Mouse (Mus musculus): ENCODE measurements around the gene 0610030E20Rik. TPM values are rescaled to one million over a fixed set of nuclear protein-coding genes. Genes with fewer than 3 reads are reported as not detected.

0610030E20Rik gene
- polyA plus RNA-seq, 1 experiment from 2014 or later: 25.9 TPM

- H3K27me3 ChIP-seq (ENCODE audit: control insufficient read depth, insufficient read depth, low read length): no peaks in the 10 kb centered on the region
- no peak overlapping the region for H3K27ac ChIP-seq (ENCODE audit: low read length)
- 83% methylated on average over 6 of the region's 6 CpGs for WGBS
- no peak overlapping the region for H3K9ac ChIP-seq (ENCODE audit: low read length)
- H3K36me3 ChIP-seq (ENCODE audit: control insufficient read depth, insufficient read depth, low read length): peaks cover 9% of the 10 kb centered on the region; the same call in 1 of the 2 replicates
- ATAC-seq (ENCODE audit: insufficient read depth, low FRiP score): no peak
- H3K4me3 ChIP-seq (replicated peaks; ENCODE audit: low read length): no peak overlapping the region
- peaks cover 8% of the 10 kb centered on the region for H3K4me1 ChIP-seq (ENCODE audit: control insufficient read depth, insufficient read depth, low read length)
- no peaks in the 10 kb centered on the region for H3K9me3 ChIP-seq (replicated peaks; ENCODE audit: control insufficient read depth, low read length)
- no peak overlapping the region for H3K4me2 ChIP-seq (ENCODE audit: low read depth, low read length)
These were observed 36.2 kb downstream of the 0610030E20Rik start for GRCm38 (mm10) chr6:72383142-72383820.

GRCm38 (mm10) chr6:72383952-72384351 is 36.8 kb downstream of the 0610030E20Rik start:
- Histone ChIP-seq H3K36me3 (ENCODE audit: control insufficient read depth, insufficient read depth, low read length) (peaks cover 9% of the 10 kb centered on the region; the same call in 1 of the 2 replicates), H3K9me3 (replicated peaks; ENCODE audit: control insufficient read depth, low read length) (no peaks in the 10 kb centered on the region), H3K27me3 (ENCODE audit: control insufficient read depth, insufficient read depth, low read length) (no peaks in the 10 kb centered on the region), H3K4me2 (ENCODE audit: low read depth, low read length) (no peak overlapping the region), H3K9ac (ENCODE audit: low read length) (no peak overlapping the region), H3K4me1 (ENCODE audit: control insufficient read depth, insufficient read depth, low read length) (peaks cover 14% of the 10 kb centered on the region), H3K27ac (ENCODE audit: low read length) (no peak overlapping the region), H3K4me3 (replicated peaks; ENCODE audit: low read length) (no peak overlapping the region)
- WGBS: 88% methylated on average over 7 of the region's 7 CpGs
- ATAC-seq (ENCODE audit: insufficient read depth, low FRiP score): no peak

GRCm38 (mm10) chr6:72385258-72385657 is 38.1 kb downstream of the 0610030E20Rik start:
- no peak for ATAC-seq (ENCODE audit: insufficient read depth, low FRiP score)
- no peaks in the 10 kb centered on the region for H3K9me3 ChIP-seq (replicated peaks; ENCODE audit: control insufficient read depth, low read length)
- WGBS: 71% methylated on average over 4 of the region's 4 CpGs
- H3K4me1 ChIP-seq (ENCODE audit: control insufficient read depth, insufficient read depth, low read length): peaks cover 24% of the 10 kb centered on the region
- H3K27ac ChIP-seq (ENCODE audit: low read length): no peak overlapping the region
- H3K36me3 ChIP-seq (ENCODE audit: control insufficient read depth, insufficient read depth, low read length): peaks cover 9% of the 10 kb centered on the region; the same call in 1 of the 2 replicates
- H3K27me3 ChIP-seq (ENCODE audit: control insufficient read depth, insufficient read depth, low read length): no peaks in the 10 kb centered on the region
- no peak overlapping the region for H3K4me3 ChIP-seq (replicated peaks; ENCODE audit: low read length)
- no peak overlapping the region for H3K4me2 ChIP-seq (ENCODE audit: low read depth, low read length)
- no peak overlapping the region for H3K9ac ChIP-seq (ENCODE audit: low read length)

GRCm38 (mm10) chr6:72386561-72386960 is 39.4 kb downstream of the 0610030E20Rik start:
- no peak for ATAC-seq (ENCODE audit: insufficient read depth, low FRiP score)
- Histone ChIP-seq H3K4me3 (replicated peaks; ENCODE audit: low read length) (no peak overlapping the region), H3K9me3 (replicated peaks; ENCODE audit: control insufficient read depth, low read length) (no peaks in the 10 kb centered on the region), H3K36me3 (ENCODE audit: control insufficient read depth, insufficient read depth, low read length) (peaks cover 9% of the 10 kb centered on the region; the same call in 1 of the 2 replicates), H3K4me1 (ENCODE audit: control insufficient read depth, insufficient read depth, low read length) (peaks cover 35% of the 10 kb centered on the region), H3K27ac (ENCODE audit: low read length) (no peak overlapping the region), H3K27me3 (ENCODE audit: control insufficient read depth, insufficient read depth, low read length) (no peaks in the 10 kb centered on the region), H3K9ac (ENCODE audit: low read length) (no peak overlapping the region), H3K4me2 (ENCODE audit: low read depth, low read length) (no peak overlapping the region)
- 89% methylated on average over 2 of the region's 2 CpGs for WGBS

GRCm38 (mm10) chr6:72387816-72388215 is 40.7 kb downstream of the 0610030E20Rik start:
- Histone ChIP-seq H3K27me3 (ENCODE audit: control insufficient read depth, insufficient read depth, low read length) (no peaks in the 10 kb centered on the region), H3K4me2 (ENCODE audit: low read depth, low read length) (no peak overlapping the region), H3K4me1 (ENCODE audit: control insufficient read depth, insufficient read depth, low read length) (peaks cover 35% of the 10 kb centered on the region), H3K27ac (ENCODE audit: low read length) (no peak overlapping the region), H3K9me3 (replicated peaks; ENCODE audit: control insufficient read depth, low read length) (no peaks in the 10 kb centered on the region), H3K9ac (ENCODE audit: low read length) (no peak overlapping the region; the same call in 1 of the 2 replicates), H3K4me3 (replicated peaks; ENCODE audit: low read length) (no peak overlapping the region), H3K36me3 (ENCODE audit: control insufficient read depth, insufficient read depth, low read length) (peaks cover 9% of the 10 kb centered on the region; the same call in 1 of the 2 replicates)
- 82% methylated on average over 3 of the region's 3 CpGs for WGBS
- no peak for ATAC-seq (ENCODE audit: insufficient read depth, low FRiP score)

- H3K4me1 ChIP-seq (ENCODE audit: control insufficient read depth, insufficient read depth, low read length): peaks cover 35% of the 10 kb centered on the region
- H3K27ac ChIP-seq (ENCODE audit: low read length): no peak overlapping the region
- no peaks in the 10 kb centered on the region for H3K27me3 ChIP-seq (ENCODE audit: control insufficient read depth, insufficient read depth, low read length)
- peaks cover 9% of the 10 kb centered on the region; the same call in 1 of the 2 replicates for H3K36me3 ChIP-seq (ENCODE audit: control insufficient read depth, insufficient read depth, low read length)
- ATAC-seq (ENCODE audit: insufficient read depth, low FRiP score): no peak
- 62% methylated on average over 10 of the region's 10 CpGs for WGBS
- peak overlapping the region; percentile 93 for H3K9ac ChIP-seq (ENCODE audit: low read length)
- no peaks in the 10 kb centered on the region for H3K9me3 ChIP-seq (replicated peaks; ENCODE audit: control insufficient read depth, low read length)
- H3K4me2 ChIP-seq (ENCODE audit: low read depth, low read length): peak overlapping the region; percentile 85
- H3K4me3 ChIP-seq (replicated peaks; ENCODE audit: low read length): peak overlapping the region; percentile 6
These were observed 41.1 kb downstream of the 0610030E20Rik start for GRCm38 (mm10) chr6:72388266-72388665.

GRCm38 (mm10) chr6:72388791-72389329 is 41.7 kb downstream of the 0610030E20Rik start:
- Histone ChIP-seq H3K4me3 (replicated peaks; ENCODE audit: low read length) (peak overlapping the region; percentile 71), H3K9me3 (replicated peaks; ENCODE audit: control insufficient read depth, low read length) (no peaks in the 10 kb centered on the region), H3K27me3 (ENCODE audit: control insufficient read depth, insufficient read depth, low read length) (no peaks in the 10 kb centered on the region), H3K27ac (ENCODE audit: low read length) (peak overlapping the region; percentile 99), H3K36me3 (ENCODE audit: control insufficient read depth, insufficient read depth, low read length) (peaks cover 9% of the 10 kb centered on the region; the same call in 1 of the 2 replicates), H3K4me2 (ENCODE audit: low read depth, low read length) (peak overlapping the region; percentile 85), H3K9ac (ENCODE audit: low read length) (peak overlapping the region; percentile 93), H3K4me1 (ENCODE audit: control insufficient read depth, insufficient read depth, low read length) (peaks cover 35% of the 10 kb centered on the region)
- no peak for ATAC-seq (ENCODE audit: insufficient read depth, low FRiP score)
- WGBS: 72% methylated on average over 6 of the region's 6 CpGs

- Histone ChIP-seq H3K4me2 (ENCODE audit: low read depth, low read length) (peak overlapping the region; percentile 85), H3K4me1 (ENCODE audit: control insufficient read depth, insufficient read depth, low read length) (peaks cover 35% of the 10 kb centered on the region), H3K9me3 (replicated peaks; ENCODE audit: control insufficient read depth, low read length) (no peaks in the 10 kb centered on the region), H3K27ac (ENCODE audit: low read length) (peak overlapping the region; percentile 99), H3K9ac (ENCODE audit: low read length) (peak overlapping the region; percentile 93), H3K36me3 (ENCODE audit: control insufficient read depth, insufficient read depth, low read length) (peaks cover 9% of the 10 kb centered on the region; the same call in 1 of the 2 replicates), H3K27me3 (ENCODE audit: control insufficient read depth, insufficient read depth, low read length) (no peaks in the 10 kb centered on the region), H3K4me3 (replicated peaks; ENCODE audit: low read length) (peak overlapping the region; percentile 71)
- ATAC-seq (ENCODE audit: insufficient read depth, low FRiP score): peak; percentile 71
- WGBS: 12% methylated on average over 13 of the region's 13 CpGs
These were observed 42.4 kb downstream of the 0610030E20Rik start for GRCm38 (mm10) chr6:72389471-72389940.
